Mouse (Mus musculus): ENCODE data around the gene Lrrc1.

Gene Lrrc1

DNA sequence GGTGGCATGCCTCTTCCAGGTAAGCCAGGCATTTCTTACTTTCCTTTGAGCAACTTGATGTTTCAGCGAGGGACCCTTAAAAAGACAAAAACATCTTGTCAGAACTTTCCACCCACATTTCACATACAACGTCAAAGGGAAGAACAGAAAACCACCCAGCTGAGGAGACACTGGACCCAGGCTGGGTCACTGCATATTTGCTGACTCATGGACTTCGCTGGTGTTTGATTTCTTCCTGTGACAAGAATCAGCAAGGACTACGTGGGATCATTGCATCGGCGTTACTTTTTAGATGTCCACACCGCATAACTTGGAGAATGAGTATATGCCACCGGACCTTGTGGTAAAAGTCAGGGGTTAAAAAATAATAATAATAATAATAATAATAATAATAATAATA lies 155.7 kb downstream of the Lrrc1 start:
- no peak for DNase-seq (ENCODE audit: low read depth, low spot score)

DNA sequence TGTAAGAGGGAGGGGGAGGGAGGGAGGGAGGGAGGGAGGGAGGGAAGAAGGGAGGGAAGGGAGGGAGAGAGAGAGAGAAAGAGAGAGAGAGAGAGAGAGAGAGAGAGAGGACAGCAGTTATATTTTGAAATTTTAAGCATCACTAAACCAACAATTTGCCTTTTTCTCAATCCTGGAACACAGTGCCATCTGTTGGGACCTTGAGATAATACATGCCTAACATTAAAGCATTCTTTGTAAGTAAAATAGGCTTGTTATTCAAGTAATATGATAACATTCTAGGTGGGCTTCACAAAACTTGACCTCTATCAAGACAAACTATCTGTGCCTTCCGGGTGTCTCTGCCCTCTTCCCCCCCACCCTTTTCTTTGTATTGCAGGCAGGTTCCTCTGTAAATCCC lies 157.9 kb downstream of the Lrrc1 start:
- DNase-seq (ENCODE audit: low read depth, low spot score): peak; percentile 56

DNA sequence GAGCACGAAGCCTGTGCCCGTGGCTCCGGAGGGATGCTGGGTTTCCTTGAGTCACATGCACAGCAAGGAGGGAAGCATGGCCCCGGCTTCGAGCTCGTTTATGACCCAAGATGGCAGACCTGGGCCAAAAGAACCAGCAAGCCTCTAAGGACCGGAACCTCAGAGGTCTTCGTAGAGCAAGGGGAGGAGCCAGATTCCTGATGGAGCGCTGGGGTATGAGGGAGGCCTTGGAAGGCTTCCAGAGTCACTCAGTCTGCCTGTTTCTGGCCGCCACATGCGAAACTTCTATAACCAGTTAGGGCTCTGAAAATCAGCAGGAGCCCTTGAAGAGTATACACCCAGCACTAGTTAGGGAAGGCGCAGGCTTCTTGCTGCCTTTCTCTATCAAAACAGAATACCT lies 159.1 kb downstream of the Lrrc1 start:
- DNase-seq (ENCODE audit: low read depth, low spot score): no peak

DNA sequence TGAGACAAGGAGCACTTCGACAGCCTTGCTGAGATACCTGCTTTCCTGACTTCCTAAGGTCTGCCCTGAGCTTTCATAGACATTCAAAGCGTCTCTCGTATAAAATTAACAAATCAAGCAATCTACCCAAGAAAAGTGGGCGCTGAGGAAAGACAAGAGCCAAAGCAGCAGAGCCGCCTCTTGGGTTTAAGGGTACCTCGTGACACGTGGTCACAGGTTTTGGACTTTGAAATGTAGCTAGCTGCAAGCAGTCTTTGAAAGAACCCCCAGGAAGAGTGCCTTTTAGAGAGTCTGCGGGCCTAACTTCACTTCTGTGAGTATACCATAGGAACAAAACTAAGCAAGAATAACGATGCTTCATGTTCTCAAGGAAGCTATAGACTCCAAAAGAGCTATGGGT lies 160.0 kb downstream of the Lrrc1 start:
- DNase-seq (ENCODE audit: low read depth, low spot score): no peak

DNA sequence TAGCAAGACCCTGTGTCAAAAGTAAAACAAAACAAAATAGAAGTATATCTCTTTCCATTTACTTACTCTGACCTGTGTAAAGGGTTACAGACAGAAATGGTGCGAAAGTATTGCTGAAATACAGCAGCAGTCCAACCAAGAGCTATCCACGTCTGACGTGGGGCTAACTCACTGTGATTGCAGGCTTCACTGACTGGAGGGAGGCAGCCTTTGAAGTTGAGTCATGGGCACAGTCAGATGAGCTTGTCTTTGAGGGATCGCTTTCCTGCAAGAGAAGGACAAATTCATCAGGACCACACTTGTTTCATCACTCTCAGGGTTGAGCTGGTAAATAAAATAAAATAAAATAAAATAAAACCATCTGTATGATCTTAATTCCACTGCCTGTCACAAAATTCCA lies 160.7 kb downstream of the Lrrc1 start:
- no peak for DNase-seq (ENCODE audit: low read depth, low spot score)

DNA sequence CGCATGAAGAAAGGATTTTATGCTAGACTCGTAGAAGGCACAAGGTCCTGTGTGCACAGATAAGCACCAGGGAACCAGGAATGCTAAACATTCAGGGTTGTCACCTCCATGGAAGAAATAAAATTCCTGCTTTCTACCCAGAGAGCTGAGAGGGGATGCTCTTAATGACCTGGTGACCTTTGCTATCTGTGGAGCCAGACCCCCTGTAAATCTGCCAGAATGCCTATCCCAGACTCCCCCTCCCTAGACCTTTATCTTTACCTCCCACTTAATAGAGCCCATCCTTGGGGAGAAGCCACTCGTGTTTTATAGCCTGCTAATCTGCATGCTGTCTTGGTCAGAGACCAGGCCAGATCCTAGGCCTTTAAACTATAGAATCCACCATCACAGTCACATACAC lies 162.2 kb downstream of the Lrrc1 start:
- DNase-seq (ENCODE audit: low read depth, low spot score): no peak

DNA sequence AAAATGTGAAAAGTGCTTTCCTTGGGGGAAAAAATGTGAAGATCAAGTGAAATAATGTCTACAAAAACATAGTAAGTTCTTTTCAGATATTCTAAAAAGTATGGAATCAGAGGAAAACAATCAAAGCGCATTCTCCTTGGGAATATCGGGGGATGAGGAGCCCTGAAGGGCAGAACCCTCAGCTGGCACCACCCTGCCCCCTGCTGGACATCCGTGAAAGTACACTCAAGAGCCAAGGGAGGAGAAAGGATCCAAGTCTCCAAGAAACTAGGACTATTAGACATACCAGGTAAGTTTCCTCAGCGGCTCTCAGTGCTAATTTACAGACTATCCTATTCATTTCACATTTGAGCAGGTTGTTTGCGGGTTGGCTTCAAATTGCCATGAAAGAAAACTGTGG lies 163.1 kb downstream of the Lrrc1 start:
- DNase-seq (ENCODE audit: low read depth, low spot score): peak; percentile 67

Measured in 3T3-L1 (cell line).